Mouse (Mus musculus) hindbrain, postnatal 0 days (tissue): Measurements from ENCODE around the gene Ctrc. TPM values are rescaled to one million over a fixed set of nuclear protein-coding genes. Genes with fewer than 3 reads are reported as not detected.

Experiments
- ATAC-seq: fragments of 200-750 bp; cut with Nextera tagmentation; 2 replicates; pipeline ENCODE4 v1.8.0; 2017; ENCODE audit warnings: mild to moderate bottlenecking, moderate TSS enrichment, moderate library complexity
- DNase-seq: peaks from one replicate; pipeline ENCODE4 v3.0.0-alpha.2; 2015; ENCODE audit warnings: low spot score
- H3K27ac ChIP-seq: fragments of 300-500 bp; sonication (generic); 2 replicates; pipeline ENCODE4 v1.5.1; 2014; ENCODE audit warnings: mild to moderate bottlenecking
- H3K27me3 ChIP-seq: fragments of 300-500 bp; sonication (generic); 2 replicates; pipeline ENCODE4 v1.6.1; 2014; ENCODE audit warnings: low read length, mixed read lengths; ENCODE audit not compliant: insufficient read depth
- H3K36me3 ChIP-seq: fragments of 300-500 bp; sonication (generic); 2 replicates; pipeline ENCODE4 v1.6.1; 2014; ENCODE audit warnings: low read length, mixed read lengths; ENCODE audit not compliant: insufficient read depth
- H3K4me1 ChIP-seq: fragments of 300-500 bp; sonication (generic); 2 replicates; pipeline ENCODE4 v1.6.1; 2014; ENCODE audit warnings: antibody characterized with exemption, low read length, mixed read lengths; ENCODE audit not compliant: insufficient read depth
- H3K4me2 ChIP-seq: fragments of 300-500 bp; sonication (generic); 2 replicates; pipeline ENCODE4 v1.6.1; 2014; ENCODE audit warnings: low read depth, mild to moderate bottlenecking, low read length, moderate library complexity, mixed read lengths
- H3K4me3 ChIP-seq: fragments of 300-500 bp; sonication (generic); 2 replicates; pipeline ENCODE4 v1.5.1; 2014; ENCODE audit warnings: low read length
- H3K9ac ChIP-seq: fragments of 300-500 bp; sonication (generic); replicated peaks from 2 replicates; pipeline ENCODE4 v1.6.1; 2014; ENCODE audit warnings: mild to moderate bottlenecking, low read length, moderate library complexity, mixed read lengths
- H3K9me3 ChIP-seq: fragments of 300-500 bp; sonication (generic); 2 replicates; pipeline ENCODE4 v1.6.1; 2016; ENCODE audit warnings: low read length, mixed read lengths
- CTCF ChIP-seq: IDR thresholded peaks from 2 replicates; pipeline ENCODE4 v1.5.1; 2016; ENCODE audit warnings: antibody characterized with exemption, control low read depth, low read depth
- WGBS: fragments of 180-500 bp; shearing (Covaris S2); extraction: QIAGEN DNeasy Blood & Tissue Kit; methylation state at CpG from one replicate; pipeline ENCODE4 v1.1.7; 2014; 5-methylcytosine and 5-hydroxymethylcytosine counted together
- polyA plus RNA-seq: library from polyadenylated mRNA; unstranded; fragments of >200 nt; fragmentation: Nextera tagmentation; extraction: Ambion mirVana; gene quantifications from 2 replicates; pipeline ENCODE4 v1.2.1, GENCODE M21; 2015
- total RNA-seq: library from RNA; depleted of rRNA; stranded (reverse); fragments of >200 nt; gene quantifications from 2 replicates; pipeline ENCODE4 v1.2.3, GENCODE M21; 2014; rRNA removed

The Ctrc gene
- total and polyA plus RNA-seq, 2 experiments from 2014 or later: not detected

- Histone ChIP-seq H3K27me3 (no peaks in the 10 kb centered on the region), H3K4me3 (no peak overlapping the region), H3K9ac (no peak overlapping the region), H3K4me1 (no peaks in the 10 kb centered on the region; the same call in 1 of the 2 replicates), H3K4me2 (0 out of 2 replicates have a peak overlapping the region, but pooled peaks have one; percentile 29), H3K27ac (peak overlapping the region; percentile 77), H3K9me3 (no peaks in the 10 kb centered on the region), H3K36me3 (peaks cover 60% of the 10 kb centered on the region)
- TF ChIP-seq CTCF: no peak
- ATAC-seq (peak; percentile 76), DNase-seq (peak; percentile 88)
- WGBS: 24% methylated on average over 19 of the region's 19 CpGs
Observed at GRCm38 (mm10) chr4:141766668-141767352, 79.3 kb downstream of the Ctrc start.

- H3K27me3 ChIP-seq: no peaks in the 10 kb centered on the region
- DNase-seq (no peak), ATAC-seq (peak; percentile 41; the same call in 1 of the 2 replicates)
- WGBS: 38% methylated on average over 8 of the region's 8 CpGs
- no peak overlapping the region for H3K4me2 ChIP-seq
- no peak overlapping the region for H3K9ac ChIP-seq
- H3K27ac ChIP-seq: peak overlapping the region; percentile 77
- no peaks in the 10 kb centered on the region for H3K9me3 ChIP-seq
- peaks cover 58% of the 10 kb centered on the region for H3K36me3 ChIP-seq
- TF ChIP-seq CTCF: no peak
- no peaks in the 10 kb centered on the region; the same call in 1 of the 2 replicates for H3K4me1 ChIP-seq
- no peak overlapping the region for H3K4me3 ChIP-seq
Observed at GRCm38 (mm10) chr4:141766316-141766667, 79.9 kb downstream of the Ctrc start.

- ATAC-seq: no peak
- 93% methylated on average over 3 of the region's 3 CpGs for WGBS
- TF ChIP-seq CTCF: no peak
- Histone ChIP-seq H3K4me1 (no peaks in the 10 kb centered on the region; the same call in 1 of the 2 replicates), H3K36me3 (peaks cover 47% of the 10 kb centered on the region), H3K27me3 (no peaks in the 10 kb centered on the region), H3K4me2 (no peak overlapping the region), H3K27ac (no peak overlapping the region), H3K9me3 (no peaks in the 10 kb centered on the region), H3K4me3 (no peak overlapping the region), H3K9ac (no peak overlapping the region)
- no peak for DNase-seq
Observed at GRCm38 (mm10) chr4:141765008-141765407, 81.2 kb downstream of the Ctrc start.

Other genes starting within 250 kb of the Ctrc start
- gene Fblim1, start 240.3 kb downstream of the Ctrc start, total RNA-seq: 22.5 and 26.7 TPM in 2 replicates
- 21.7 and 25.6 TPM in 2 replicates for gene Fblim1, start 240.3 kb downstream of the Ctrc start, polyA plus RNA-seq
- 1.3 and 1.6 TPM in 2 replicates for gene Tmem82, start 227.7 kb downstream of the Ctrc start, total RNA-seq
- gene Tmem82, start 227.7 kb downstream of the Ctrc start, polyA plus RNA-seq: 1.3 and 1.5 TPM in 2 replicates
- gene Slc25a34, start 222.5 kb downstream of the Ctrc start, total RNA-seq: 18.1 and 22.2 TPM in 2 replicates
- gene Slc25a34, start 222.5 kb downstream of the Ctrc start, polyA plus RNA-seq: 3.0 and 3.6 TPM in 2 replicates
- 45.8 and 47.6 TPM in 2 replicates for gene Plekhm2, start 181.5 kb downstream of the Ctrc start, total RNA-seq
- gene Plekhm2, start 181.5 kb downstream of the Ctrc start, polyA plus RNA-seq: 6.1 and 6.4 TPM in 2 replicates
- 3.0 and 13.6 TPM in 2 replicates for gene Rsc1a1, start 160.8 kb downstream of the Ctrc start, total RNA-seq
- gene Rsc1a1, start 160.8 kb downstream of the Ctrc start, polyA plus RNA-seq: 0.32 TPM in 1 of 2 replicates, not detected in the other
- 20.9 and 31.5 TPM in 2 replicates for gene Ddi2, start 122.9 kb downstream of the Ctrc start, total RNA-seq
- gene Ddi2, start 122.9 kb downstream of the Ctrc start, polyA plus RNA-seq: 12.1 and 12.5 TPM in 2 replicates
- 0.72 TPM in 1 of 2 replicates, not detected in the other for gene Agmat, start 99.7 kb downstream of the Ctrc start, total RNA-seq
- gene Agmat, start 99.7 kb downstream of the Ctrc start, polyA plus RNA-seq: 0.60 and 0.62 TPM in 2 replicates
- gene Dnajc16, start 55.4 kb downstream of the Ctrc start, total RNA-seq: 17.5 and 21.0 TPM in 2 replicates
- gene Dnajc16, start 55.4 kb downstream of the Ctrc start, polyA plus RNA-seq: 6.1 and 6.8 TPM in 2 replicates
- 25.9 and 29.1 TPM in 2 replicates for gene Casp9, start 52.7 kb downstream of the Ctrc start, total RNA-seq
- 17.9 and 20.3 TPM in 2 replicates for gene Casp9, start 52.7 kb downstream of the Ctrc start, polyA plus RNA-seq
- not detected in 2 replicates for gene Cela2a, start 20.2 kb downstream of the Ctrc start, total RNA-seq
- gene Cela2a, start 20.2 kb downstream of the Ctrc start, polyA plus RNA-seq: 0.23 and 0.26 TPM in 2 replicates
- gene Efhd2, start 28.6 kb upstream of the Ctrc start, total RNA-seq: 39.4 and 49.2 TPM in 2 replicates
- 62.5 and 64.8 TPM in 2 replicates for gene Efhd2, start 28.6 kb upstream of the Ctrc start, polyA plus RNA-seq
- 2.0 and 16.9 TPM in 2 replicates for gene Fhad1, start 168.7 kb upstream of the Ctrc start, total RNA-seq
- gene Fhad1, start 168.7 kb upstream of the Ctrc start, polyA plus RNA-seq: 5.8 and 7.5 TPM in 2 replicates
- gene Tmem51, start 237.9 kb upstream of the Ctrc start, total RNA-seq: 7.5 and 7.6 TPM in 2 replicates
- 7.8 and 8.6 TPM in 2 replicates for gene Tmem51, start 237.9 kb upstream of the Ctrc start, polyA plus RNA-seq